Mouse (Mus musculus) leukemia stem cell, adult 10-12 weeks (primary cell): ENCODE data around the gene Sycp3. TPM values are rescaled to one million over a fixed set of nuclear protein-coding genes. Genes with fewer than 3 reads are reported as not detected.

ENCODE experiments used
- polyA plus RNA-seq: library from polyadenylated mRNA; stranded (reverse); fragments of >175 nt; gene quantifications from 2 replicates; pipeline ENCODE4 v1.2.3, GENCODE M21; 2012; ENCODE audit warnings: low replicate concordance

Sycp3 gene
- polyA plus RNA-seq: not detected in 2 replicates

GRCm38 (mm10) chr10:88459502-88459992 lies at the start of gene Sycp3:
Sycp3 (plus strand) TSS chr10:88459569.

GRCm38 (mm10) chr10:88503421-88504314 lies 44.3 kb downstream of the Sycp3 start, which contains the start of gene Chpt1:
Chpt1 (minus strand) TSS chr10:88504073.

Other genes with a start within 250 kb of the Sycp3 start
- gene Dram1, start 80.5 kb upstream of the Sycp3 start, polyA plus RNA-seq: 0.81 TPM in 1 of 2 replicates, not detected in the other
- 2.6 and 3.5 TPM in 2 replicates for gene Gnptab, start 80.4 kb upstream of the Sycp3 start, polyA plus RNA-seq
- gene Chpt1, start 44.5 kb downstream of the Sycp3 start, polyA plus RNA-seq: 19.0 and 24.4 TPM in 2 replicates
- not detected in 2 replicates for gene Mybpc1, start 145.6 kb downstream of the Sycp3 start, polyA plus RNA-seq
- 0.80 and 1.2 TPM in 2 replicates for gene Spic, start 225.4 kb downstream of the Sycp3 start, polyA plus RNA-seq